Mouse (Mus musculus): ENCODE results near the gene Inhbc. TPM values are rescaled to one million over a fixed set of nuclear protein-coding genes. Genes with fewer than 3 reads are reported as not detected.

The Inhbc gene
- total and polyA plus RNA-seq, 3 experiments: 0.20 to 0.38 TPM; not detected in 1

GRCm38 (mm10) chr10:127330212-127330611, 40.0 kb downstream of the Inhbc start:
- H3K36me3 ChIP-seq (replicated peaks in 1 of 2; ENCODE audit: control insufficient read depth in 1 of 2, insufficient read depth in 1 of 2, low read length in 1 of 2): peaks cover 36 to 72% of the 10 kb centered on the region in 2 experiments
- no peak for TF ChIP-seq IRF4 (IDR thresholded peaks at IDR 0.05; ENCODE audit: low read depth, low read length)
- no peak for TF ChIP-seq USF1 (IDR thresholded peaks at IDR 0.05; ENCODE audit: low read depth, low read length)
- in situ Hi-C loops (cut with MboI; ENCODE audit: low pct_ligation_motif_present, low pct_unique_long_range_greater_than_20kb, low sequenced_read_pairs) (no loop called here), dilution Hi-C loops (cut with MboI; ENCODE audit: extremely low pct_ligation_motif_present, extremely low pct_unique_long_range_greater_than_20kb, low sequenced_read_pairs) (no loop called here)
- no peak overlapping the region for H3K4me3 ChIP-seq (replicated peaks in 1 of 3; ENCODE audit: low read depth in 2 of 3, low read length in 2 of 3, poor library complexity in 1 of 3)
- H3K9ac ChIP-seq (ENCODE audit: insufficient read depth, low read depth): no peak overlapping the region
- no peaks in the 10 kb centered on the region for H3K79me2 ChIP-seq (replicated peaks; ENCODE audit: control insufficient read depth, extremely low read depth, insufficient read depth, poor library complexity, severe bottlenecking)
- H3K9me3 ChIP-seq (replicated peaks; ENCODE audit: low read length): no peaks in the 10 kb centered on the region
- no peak overlapping the region for H3K27ac ChIP-seq (ENCODE audit: insufficient read depth, low read depth)
- H3K4me1 ChIP-seq (ENCODE audit: control insufficient read depth in 1 of 2, insufficient read depth in 2 of 2): peaks cover 0 to 13% of the 10 kb centered on the region in 2 experiments; a peak in 2 of 4 replicates
- no peaks in the 10 kb centered on the region for H3K27me3 ChIP-seq (replicated peaks)
- no peak for DNase-seq (ENCODE audit: extremely low read depth)
- no peak overlapping the region for H3K4me2 ChIP-seq (ENCODE audit: insufficient read depth, low read depth, poor library complexity, severe bottlenecking)

DNA sequence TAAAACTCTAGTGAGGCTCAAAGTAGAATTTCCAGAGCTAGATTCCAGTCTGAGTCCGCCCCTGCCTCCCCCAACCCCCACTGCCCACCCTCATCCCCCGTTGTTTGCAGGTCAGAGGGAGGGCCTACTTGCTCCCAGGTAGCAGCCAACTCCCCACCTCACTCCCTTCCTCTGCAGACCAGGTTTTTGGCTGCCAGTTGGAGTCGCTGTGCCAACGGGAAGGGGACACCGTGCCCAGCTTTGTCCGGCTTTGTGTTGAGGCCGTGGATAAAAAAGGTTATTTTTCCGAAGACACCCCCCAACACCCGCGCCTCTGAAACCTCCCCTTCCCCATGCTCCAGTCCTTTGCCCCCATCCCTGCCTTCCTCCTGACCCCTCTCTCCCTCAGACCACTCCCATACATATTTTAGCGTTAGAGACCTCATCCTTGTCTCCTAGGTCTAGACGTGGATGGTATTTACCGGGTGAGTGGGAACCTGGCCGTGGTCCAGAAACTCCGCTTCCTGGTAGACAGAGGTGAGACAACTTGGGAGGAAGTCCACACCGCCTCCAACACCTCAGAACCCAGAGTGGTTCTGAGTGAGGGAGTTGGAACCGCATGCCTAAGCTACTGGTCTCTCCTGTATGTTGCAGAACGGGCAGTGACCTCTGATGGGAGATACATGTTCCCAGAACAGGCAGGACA, 42.6 kb downstream of the Inhbc start:
- H3K9ac ChIP-seq (ENCODE audit: insufficient read depth, low read depth): no peak overlapping the region
- H3K9me3 ChIP-seq (replicated peaks; ENCODE audit: low read length): no peaks in the 10 kb centered on the region
- in situ Hi-C loops (cut with MboI; ENCODE audit: low pct_ligation_motif_present, low pct_unique_long_range_greater_than_20kb, low sequenced_read_pairs): no loop called here
- no peak for DNase-seq (ENCODE audit: extremely low read depth)
- dilution Hi-C loops (cut with MboI; ENCODE audit: extremely low pct_ligation_motif_present, extremely low pct_unique_long_range_greater_than_20kb, low sequenced_read_pairs): no loop called here
- H3K4me2 ChIP-seq (ENCODE audit: insufficient read depth, low read depth, poor library complexity, severe bottlenecking): no peak overlapping the region
- H3K36me3 ChIP-seq (replicated peaks in 1 of 2; ENCODE audit: control insufficient read depth in 1 of 2, insufficient read depth in 1 of 2, low read length in 1 of 2): peaks cover 36 to 72% of the 10 kb centered on the region in 2 experiments
- peaks cover 5 to 26% of the 10 kb centered on the region in 2 experiments for H3K4me1 ChIP-seq (ENCODE audit: control insufficient read depth in 1 of 2, insufficient read depth in 2 of 2)
- TF ChIP-seq TCF12 (IDR thresholded peaks at IDR 0.05; ENCODE audit: low read depth, low read length) (no peak), RCOR1 (conservative IDR thresholded peaks at IDR 0.05; ENCODE audit: low read depth, low read length) (no peak), SIN3A (IDR thresholded peaks at IDR 0.05; ENCODE audit: low read length) (no peak), TBP (conservative IDR thresholded peaks at IDR 0.05; ENCODE audit: low read depth, low read length) (no peak), PAX5 (IDR thresholded peaks at IDR 0.05; ENCODE audit: low read length) (no peak), ELF1 (IDR thresholded peaks at IDR 0.05; ENCODE audit: low read depth, low read length) (no peak), NRF1 (IDR thresholded peaks at IDR 0.05; ENCODE audit: low read depth, low read length) (no peak), POLR2A (IDR thresholded peaks at IDR 0.05; ENCODE audit: low read depth, low read length) (no peak), MEF2A (IDR thresholded peaks at IDR 0.05; ENCODE audit: borderline replicate concordance, low read depth, low read length) (no peak), CHD2 (IDR thresholded peaks at IDR 0.05; ENCODE audit: low read length) (no peak), ZNF384 (IDR thresholded peaks at IDR 0.05; ENCODE audit: low read depth, low read length) (no peak), RAD21 (IDR thresholded peaks at IDR 0.05; ENCODE audit: low read depth, low read length) (no peak), ZC3H11A (IDR thresholded peaks at IDR 0.05; ENCODE audit: low read depth, low read length) (no peak), EP300 (IDR thresholded peaks at IDR 0.05; ENCODE audit: low read length) (no peak), GABPA (IDR thresholded peaks at IDR 0.05; ENCODE audit: insufficient replicate concordance, low read depth, low read length) (no peak)
- no peaks in the 10 kb centered on the region for H3K27me3 ChIP-seq (replicated peaks)
- no peaks in the 10 kb centered on the region for H3K79me2 ChIP-seq (replicated peaks; ENCODE audit: control insufficient read depth, extremely low read depth, insufficient read depth, poor library complexity, severe bottlenecking)
- H3K4me3 ChIP-seq (replicated peaks in 1 of 3; ENCODE audit: low read depth in 2 of 3, low read length in 2 of 3, poor library complexity in 1 of 3): no peak overlapping the region
- H3K27ac ChIP-seq (ENCODE audit: insufficient read depth, low read depth): no peak overlapping the region
